Mouse (Mus musculus) erythroblast, embryonic 14.5 days (primary cell): ENCODE measurements around the gene Gpc4.

Experiments
- GATA1 ChIP-seq: IDR thresholded peaks from 2 replicates; pipeline ENCODE4 v1.6.1; 2012; ENCODE audit warnings: low read length, inconsistent platforms, mixed read lengths
- TAL1 ChIP-seq: IDR thresholded peaks from 3 replicates; pipeline ENCODE4 v1.6.1; 2012; ENCODE audit warnings: low read length, inconsistent platforms, mixed read lengths

- TF ChIP-seq TAL1 (no peak), GATA1 (no peak)
Measured at GRCm38 (mm10) chrX:52144491-52144890, 20.6 kb downstream of the Gpc4 start.
